Mouse (Mus musculus) C2C12 (cell line): ENCODE results near the gene Tubgcp3. TPM values are rescaled to one million over a fixed set of nuclear protein-coding genes. Genes with fewer than 3 reads are reported as not detected.

Experiments
- H3K27me3 ChIP-seq: one replicate; pipeline ENCODE4 v1.6.1; 2011; ENCODE audit not compliant: control insufficient read depth, insufficient read depth, insufficient read length
- H3K36me3 ChIP-seq: one replicate; pipeline ENCODE4 v1.6.1; 2011; ENCODE audit not compliant: control insufficient read depth, insufficient read depth
- H3K4me3 ChIP-seq: one replicate; pipeline ENCODE4 v1.5.1; 2011; ENCODE audit warnings: mild to moderate bottlenecking, control low read depth; ENCODE audit not compliant: poor library complexity, insufficient read depth, severe bottlenecking
- H3K79me2 ChIP-seq: one replicate; pipeline ENCODE4 v1.6.1; 2011; ENCODE audit not compliant: control insufficient read depth, insufficient read depth
- H3K79me3 ChIP-seq: one replicate; pipeline ENCODE4 v1.6.1; 2011; ENCODE audit warnings: low read depth, control low read depth
- H3ac ChIP-seq: one replicate; pipeline ENCODE3; 2011; ENCODE audit warnings: low read depth; ENCODE audit not compliant: control insufficient read depth, insufficient read length
- CEBPB ChIP-seq: IDR thresholded peaks from one replicate; pipeline ENCODE4 v1.6.1; 2011; ENCODE audit warnings: low read depth, mild to moderate bottlenecking, control low read depth, moderate library complexity
- CTCF ChIP-seq: IDR thresholded peaks from one replicate; pipeline ENCODE4 v1.5.1; 2011; ENCODE audit not compliant: control insufficient read depth, insufficient read depth, insufficient read length
- FOSL1 ChIP-seq: IDR thresholded peaks from one replicate; pipeline ENCODE4 v1.8.0; 2011; ENCODE audit warnings: mild to moderate bottlenecking, low read length; ENCODE audit not compliant: poor library complexity, insufficient read depth, severe bottlenecking
- MAX ChIP-seq: IDR thresholded peaks from one replicate; pipeline ENCODE4 v1.6.1; 2011; ENCODE audit warnings: mild to moderate bottlenecking, control low read depth
- MYOD1 ChIP-seq: IDR thresholded peaks from one replicate; pipeline ENCODE4 v1.6.1; 2011; ENCODE audit warnings: low read depth; ENCODE audit not compliant: control insufficient read depth, insufficient read length
- MYOG ChIP-seq: IDR thresholded peaks from one replicate; pipeline ENCODE4 v1.6.1; 2011; ENCODE audit not compliant: control insufficient read depth, insufficient read length; ENCODE audit errors: extremely low read depth
- USF1 ChIP-seq: IDR thresholded peaks from one replicate; pipeline ENCODE4 v1.6.1; 2011; ENCODE audit warnings: low read depth, mild to moderate bottlenecking, control low read depth, moderate library complexity
- polyA plus RNA-seq: library from polyadenylated mRNA; unstranded; fragments of >200 nt; fragmentation: generic; extraction: Trizol; gene quantifications from one replicate; pipeline ENCODE4 v1.2.1, GENCODE M21; 2012; ENCODE audit warnings: missing spikeins

Tubgcp3 gene
- polyA plus RNA-seq, 1 experiment = 22.0 TPM

DNA sequence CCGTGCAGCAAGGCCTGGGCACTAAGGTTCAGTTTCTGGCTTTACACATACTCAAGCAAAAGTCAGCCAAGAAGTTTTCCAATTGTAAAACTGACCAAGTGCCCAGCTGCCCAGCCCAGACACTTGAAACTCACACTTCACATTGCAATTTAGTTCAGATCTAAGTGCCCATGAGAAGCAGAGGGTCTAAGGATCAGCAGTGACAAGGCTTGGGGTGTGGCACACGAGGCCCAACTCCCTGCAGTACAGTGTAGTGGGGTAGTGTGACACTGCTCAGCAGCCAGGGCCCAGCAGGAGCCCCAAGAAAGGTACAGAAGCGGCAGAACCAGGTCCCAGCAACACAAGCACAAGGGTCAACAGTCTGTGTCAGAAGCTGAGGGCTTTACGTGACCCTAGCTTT lies 23.1 kb downstream of the Tubgcp3 start:
- Histone ChIP-seq H3ac (no peak overlapping the region), H3K79me3 (no peaks in the 10 kb centered on the region), H3K36me3 (peaks cover 68% of the 10 kb centered on the region), H3K79me2 (no peaks in the 10 kb centered on the region), H3K27me3 (no peaks in the 10 kb centered on the region), H3K4me3 (no peak overlapping the region)
- TF ChIP-seq FOSL1 = no peak
- TF ChIP-seq USF1 = no peak
- TF ChIP-seq CEBPB = no peak
- TF ChIP-seq MYOD1 = no peak
- TF ChIP-seq MAX = no peak
- no peak for TF ChIP-seq CTCF
- no peak for TF ChIP-seq MYOG

DNA sequence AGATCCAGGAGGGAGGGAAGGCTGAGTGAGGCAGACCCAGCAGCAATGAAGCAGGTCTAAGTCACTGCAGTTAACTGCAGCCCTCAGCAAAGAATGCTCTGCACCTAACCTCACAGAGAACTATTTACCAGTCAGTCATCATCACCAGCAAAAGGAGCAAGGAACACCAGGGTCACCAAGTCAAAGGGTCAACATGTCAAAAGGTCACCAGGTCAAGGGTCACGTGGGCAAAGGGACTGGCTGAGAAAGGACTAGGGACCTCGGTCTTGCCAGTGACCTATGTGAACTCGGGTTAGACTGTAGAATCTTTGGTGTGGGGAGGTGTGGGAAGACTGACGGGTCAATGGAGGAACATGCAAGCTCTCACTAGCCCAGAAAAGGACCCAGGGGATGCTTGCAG lies 25.5 kb downstream of the Tubgcp3 start:
- Histone ChIP-seq H3K79me3 (no peaks in the 10 kb centered on the region), H3K4me3 (no peak overlapping the region), H3K36me3 (peaks cover 64% of the 10 kb centered on the region), H3K27me3 (no peaks in the 10 kb centered on the region), H3ac (no peak overlapping the region), H3K79me2 (no peaks in the 10 kb centered on the region)
- no peak for TF ChIP-seq CTCF
- no peak for TF ChIP-seq USF1
- TF ChIP-seq FOSL1 = no peak
- no peak for TF ChIP-seq MYOD1
- TF ChIP-seq MYOG = no peak
- no peak for TF ChIP-seq MAX
- TF ChIP-seq CEBPB = no peak

DNA sequence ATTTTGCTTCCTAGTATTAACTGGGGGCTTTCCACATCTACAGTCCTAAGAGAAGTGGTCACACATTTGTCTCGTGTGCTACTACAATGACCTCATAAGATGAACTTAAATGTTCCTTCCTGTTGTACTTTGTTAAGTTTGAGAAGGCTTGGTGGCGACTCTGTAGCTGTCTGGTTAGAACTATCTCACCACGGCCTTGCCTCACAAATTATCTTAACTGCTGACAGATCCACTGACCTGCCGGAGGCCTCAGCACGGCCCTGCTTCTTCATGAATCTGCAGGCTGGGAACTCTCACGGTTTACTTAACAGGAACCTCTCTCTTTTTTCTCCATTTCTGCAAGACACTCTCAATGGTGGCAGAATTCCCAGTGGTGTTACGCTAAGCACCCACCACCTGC lies 27.2 kb downstream of the Tubgcp3 start:
- Histone ChIP-seq H3K36me3 (peaks cover 68% of the 10 kb centered on the region), H3K27me3 (no peaks in the 10 kb centered on the region), H3K79me2 (no peaks in the 10 kb centered on the region), H3K4me3 (no peak overlapping the region), H3K79me3 (no peaks in the 10 kb centered on the region), H3ac (no peak overlapping the region)
- TF ChIP-seq MYOG (no peak), USF1 (no peak), CTCF (no peak), FOSL1 (no peak), MYOD1 (no peak), CEBPB (no peak), MAX (no peak)

DNA sequence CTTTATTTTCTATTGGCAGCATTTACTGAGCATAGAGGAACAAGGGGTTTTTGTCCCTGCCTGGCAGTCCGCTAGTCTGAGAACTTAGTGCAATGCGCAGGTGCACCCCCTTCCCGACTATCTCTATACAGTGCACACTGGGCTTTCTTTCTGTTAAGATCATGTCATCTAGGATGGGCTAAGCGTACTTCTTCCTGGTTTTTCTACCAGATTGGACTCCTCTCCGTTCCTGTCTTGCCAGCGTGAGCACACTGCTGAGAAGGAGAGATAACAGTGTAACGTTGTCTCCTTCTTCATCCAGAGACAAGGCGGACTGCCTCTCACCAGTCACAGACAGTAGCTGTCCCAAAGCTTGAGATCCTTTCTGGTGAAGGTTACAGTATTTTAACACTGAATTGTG lies 27.7 kb downstream of the Tubgcp3 start:
- no peaks in the 10 kb centered on the region for H3K79me2 ChIP-seq
- peaks cover 68% of the 10 kb centered on the region for H3K36me3 ChIP-seq
- no peak overlapping the region for H3K4me3 ChIP-seq
- TF ChIP-seq MYOG = no peak
- TF ChIP-seq MYOD1 = no peak
- no peak for TF ChIP-seq FOSL1
- no peak for TF ChIP-seq CEBPB
- no peak for TF ChIP-seq MAX
- TF ChIP-seq USF1 = no peak
- no peak for TF ChIP-seq CTCF
- no peaks in the 10 kb centered on the region for H3K79me3 ChIP-seq
- no peak overlapping the region for H3ac ChIP-seq
- H3K27me3 ChIP-seq = no peaks in the 10 kb centered on the region

DNA sequence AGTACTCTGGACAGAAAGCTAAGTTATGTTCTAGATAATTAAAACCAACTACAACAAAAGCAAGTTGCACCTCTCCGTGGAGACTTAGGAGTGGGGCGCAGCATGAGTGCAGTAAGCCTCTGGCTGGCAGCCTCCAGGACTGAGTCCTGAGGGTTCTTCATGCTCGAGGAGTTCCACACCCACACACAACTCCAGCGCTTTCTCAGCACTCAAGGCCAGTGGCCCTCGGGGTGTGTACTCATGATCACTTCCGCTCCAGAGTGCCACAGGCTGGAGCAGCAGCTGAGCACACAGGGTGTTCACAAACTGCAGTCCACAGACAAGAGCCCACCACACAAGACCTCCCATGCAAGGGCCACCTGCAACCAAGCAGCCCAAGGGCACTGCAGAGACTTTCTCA lies 30.5 kb downstream of the Tubgcp3 start:
- H3K27me3 ChIP-seq = no peaks in the 10 kb centered on the region
- no peaks in the 10 kb centered on the region for H3K79me2 ChIP-seq
- H3K36me3 ChIP-seq = peaks cover 64% of the 10 kb centered on the region
- no peak for TF ChIP-seq MAX
- no peak for TF ChIP-seq FOSL1
- TF ChIP-seq CEBPB = no peak
- no peak for TF ChIP-seq USF1
- TF ChIP-seq MYOD1 = no peak
- no peak for TF ChIP-seq MYOG
- TF ChIP-seq CTCF = no peak
- H3ac ChIP-seq = no peak overlapping the region
- H3K79me3 ChIP-seq = no peaks in the 10 kb centered on the region
- no peak overlapping the region for H3K4me3 ChIP-seq

DNA sequence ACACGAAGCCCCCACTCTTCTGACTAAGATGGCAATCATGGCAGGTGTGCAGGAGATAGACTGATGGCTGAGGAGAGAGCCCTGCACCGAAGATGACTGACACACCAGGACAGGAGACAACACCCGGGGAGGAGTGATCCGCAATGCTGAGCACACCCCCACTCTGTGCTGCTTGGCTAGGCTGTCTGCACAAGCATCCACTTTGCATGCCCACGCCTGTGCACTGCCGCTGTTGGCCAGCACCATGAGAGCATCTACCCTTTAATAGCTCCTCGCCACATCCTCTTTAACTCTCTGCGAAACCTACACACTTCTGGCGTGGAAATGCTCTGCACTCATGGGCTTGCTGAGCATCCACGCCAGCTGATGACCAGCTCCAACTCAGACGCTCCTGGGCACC lies 33.6 kb downstream of the Tubgcp3 start:
- H3K4me3 ChIP-seq = no peak overlapping the region
- peaks cover 60% of the 10 kb centered on the region for H3K36me3 ChIP-seq
- H3K79me3 ChIP-seq = no peaks in the 10 kb centered on the region
- no peak overlapping the region for H3ac ChIP-seq
- no peak for TF ChIP-seq CTCF
- no peak for TF ChIP-seq CEBPB
- TF ChIP-seq MYOG = no peak
- TF ChIP-seq FOSL1 = no peak
- TF ChIP-seq MAX = no peak
- TF ChIP-seq USF1 = no peak
- TF ChIP-seq MYOD1 = no peak
- H3K27me3 ChIP-seq = no peaks in the 10 kb centered on the region
- no peaks in the 10 kb centered on the region for H3K79me2 ChIP-seq
